Mouse (Mus musculus) WW6 (cell line): ENCODE measurements around the gene 2210017I01Rik.

Experiments
- DNase-seq: peaks from one replicate; pipeline ENCODE4 v3.0.0-alpha.2; 2013; ENCODE audit warnings: low read depth, low spot score

The 2210017I01Rik gene

DNA sequence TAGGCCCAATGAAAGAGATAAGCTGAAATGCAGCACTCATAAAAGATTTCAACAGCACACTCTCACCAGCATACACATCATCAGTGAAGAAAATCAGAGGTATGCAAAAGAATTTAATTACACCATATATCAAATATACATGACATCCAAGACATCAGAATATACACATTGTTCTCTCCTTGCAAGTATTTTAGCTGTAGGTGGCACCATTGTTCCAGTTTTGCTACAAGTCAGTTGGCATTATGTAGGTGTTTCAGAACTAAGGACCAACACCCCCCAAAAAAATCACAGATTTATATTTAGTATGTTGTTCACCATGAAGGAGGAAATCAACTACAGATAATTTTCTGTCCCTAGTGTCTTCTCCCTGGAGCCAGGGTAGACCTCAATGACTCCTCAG is 41.9 kb downstream of the 2210017I01Rik start:
- no peak for DNase-seq
